Mouse (Mus musculus): ENCODE measurements at regions not wholly inside any gene's neighbourhood (a gene's known extent, or its start where the extent isn't known, plus 50 kb on each side); places are given as distances from the start of the nearest gene placed in this dataset.

DNA sequence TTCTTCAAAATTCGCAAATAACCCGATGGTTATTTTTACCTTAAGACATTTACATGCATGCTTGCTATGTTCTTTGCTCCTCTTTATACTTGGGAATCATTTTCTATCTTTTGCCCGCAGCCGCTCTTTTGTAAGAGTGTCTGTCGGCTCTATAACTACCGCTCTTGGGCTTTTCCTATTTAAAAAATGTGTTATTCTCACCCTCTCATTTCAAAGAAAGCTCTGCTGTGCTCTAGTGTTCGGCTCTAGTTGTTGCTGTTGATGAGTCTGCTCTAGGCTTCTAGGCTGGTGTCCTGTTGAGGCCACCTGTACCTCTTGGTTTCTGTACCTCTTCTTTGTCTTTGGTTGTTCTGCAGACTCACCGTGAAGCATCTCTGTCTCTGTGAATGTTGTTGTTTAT is 343.7 kb downstream of the Foxo1 start:
- Histone ChIP-seq H3K9me3 (no peaks in the 10 kb centered on the region), H3K27ac (no peak overlapping the region), H3K36me3 (replicated peaks) (no peaks in the 10 kb centered on the region), H3K4me3 (no peak overlapping the region), H3K27me3 (ENCODE audit: poor library complexity, severe bottlenecking) (no peaks in the 10 kb centered on the region), H3K4me1 (peaks cover 3% of the 10 kb centered on the region; the same call in 1 of the 2 replicates)
- 92% methylated on average over 8 of the region's 8 CpGs for WGBS
- no peak for DNase-seq (ENCODE audit: extremely low spot score, low spot score)

DNA sequence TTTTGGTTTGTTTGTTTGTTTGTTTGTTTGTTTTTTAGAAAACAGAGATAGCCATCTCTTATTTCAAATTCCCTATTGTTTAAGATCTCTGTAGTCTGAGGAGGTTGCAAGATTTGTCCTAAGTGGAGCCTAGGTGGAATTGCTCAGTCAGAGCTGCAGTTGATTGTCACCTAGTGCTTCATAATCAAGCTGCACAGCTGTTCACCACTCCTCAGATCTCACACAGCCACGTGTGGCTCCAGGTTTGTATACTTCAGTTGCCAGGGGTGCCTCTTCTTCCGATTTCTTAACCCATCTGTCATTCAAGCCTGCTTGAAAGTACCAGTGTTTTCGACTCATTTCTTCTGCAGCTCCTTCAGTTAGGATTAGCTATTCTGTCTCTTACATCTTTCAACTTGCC is 342.3 kb downstream of the Foxo1 start:
- Histone ChIP-seq H3K9me3 (no peaks in the 10 kb centered on the region), H3K36me3 (replicated peaks) (no peaks in the 10 kb centered on the region), H3K4me3 (no peak overlapping the region), H3K4me1 (peaks cover 6% of the 10 kb centered on the region), H3K27me3 (ENCODE audit: poor library complexity, severe bottlenecking) (no peaks in the 10 kb centered on the region), H3K27ac (no peak overlapping the region)
- no peak for DNase-seq (ENCODE audit: extremely low spot score, low spot score)
- 69% methylated on average over 3 of the region's 3 CpGs for WGBS

DNA sequence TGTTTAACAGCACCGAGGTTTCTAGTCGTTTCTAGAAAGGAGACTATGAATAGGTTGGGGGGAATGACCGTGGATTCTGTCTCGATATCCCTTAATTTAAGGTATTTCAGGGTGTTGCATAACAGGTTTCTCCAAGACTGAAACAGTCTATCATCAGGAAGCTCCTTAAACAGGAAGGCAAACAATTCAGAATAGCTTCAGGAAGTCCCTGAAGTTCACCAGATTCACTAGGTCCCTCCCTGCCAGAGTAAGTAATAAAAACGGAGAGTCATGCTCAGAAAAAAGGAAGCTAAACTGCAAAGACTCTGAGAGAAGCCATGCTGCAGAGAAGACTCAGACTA is 339.9 kb downstream of the Foxo1 start:
- 85% methylated on average over 5 of the region's 5 CpGs for WGBS
- H3K27me3 ChIP-seq (ENCODE audit: poor library complexity, severe bottlenecking), result no peaks in the 10 kb centered on the region; the same call in 1 of the 2 replicates
- H3K4me3 ChIP-seq, result no peak overlapping the region
- H3K36me3 ChIP-seq (replicated peaks), result no peaks in the 10 kb centered on the region
- peaks cover 12% of the 10 kb centered on the region for H3K4me1 ChIP-seq
- H3K9me3 ChIP-seq, result no peaks in the 10 kb centered on the region
- no peak overlapping the region for H3K27ac ChIP-seq
- DNase-seq (ENCODE audit: extremely low spot score, low spot score), result no peak

DNA sequence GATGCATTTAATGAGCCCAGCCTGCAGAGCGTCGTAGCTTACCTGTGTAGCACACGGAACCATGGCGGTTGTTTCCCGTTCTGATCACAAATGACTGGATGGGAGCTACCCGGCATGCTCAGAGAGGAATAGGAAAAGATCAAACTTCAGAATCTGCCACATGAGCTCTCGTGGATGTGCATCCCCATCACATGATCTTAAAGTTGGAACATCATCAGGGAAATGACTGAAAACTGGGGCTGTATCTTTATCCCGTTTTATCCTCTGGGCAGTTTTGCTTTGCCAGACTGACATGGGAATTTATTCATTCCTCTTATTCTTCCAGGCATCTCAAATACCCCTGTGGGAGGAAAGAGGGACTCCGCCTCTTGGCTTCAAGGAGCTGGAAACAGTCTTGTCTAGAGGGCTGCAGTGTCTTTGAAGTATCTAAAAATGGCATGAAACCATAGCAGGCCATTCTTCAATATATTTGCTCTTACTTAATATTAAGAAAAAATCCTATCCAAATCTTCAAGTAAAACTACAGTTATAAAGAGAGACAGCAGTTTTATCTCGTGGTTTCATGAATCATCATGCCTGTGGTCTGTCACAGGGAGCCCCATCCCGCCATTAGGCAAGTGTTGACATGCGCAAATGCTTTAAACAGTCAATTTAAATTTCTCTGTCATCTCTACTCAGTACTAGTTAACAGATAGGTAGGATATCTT is 339.4 kb downstream of the Foxo1 start:
- Histone ChIP-seq H3K27ac (no peak overlapping the region), H3K9me3 (no peaks in the 10 kb centered on the region), H3K4me3 (no peak overlapping the region), H3K36me3 (replicated peaks) (no peaks in the 10 kb centered on the region), H3K27me3 (ENCODE audit: poor library complexity, severe bottlenecking) (no peaks in the 10 kb centered on the region; the same call in 1 of the 2 replicates), H3K4me1 (peaks cover 12% of the 10 kb centered on the region)
- 92% methylated on average over 12 of the region's 12 CpGs for WGBS
- no peak for DNase-seq (ENCODE audit: extremely low spot score, low spot score)

DNA sequence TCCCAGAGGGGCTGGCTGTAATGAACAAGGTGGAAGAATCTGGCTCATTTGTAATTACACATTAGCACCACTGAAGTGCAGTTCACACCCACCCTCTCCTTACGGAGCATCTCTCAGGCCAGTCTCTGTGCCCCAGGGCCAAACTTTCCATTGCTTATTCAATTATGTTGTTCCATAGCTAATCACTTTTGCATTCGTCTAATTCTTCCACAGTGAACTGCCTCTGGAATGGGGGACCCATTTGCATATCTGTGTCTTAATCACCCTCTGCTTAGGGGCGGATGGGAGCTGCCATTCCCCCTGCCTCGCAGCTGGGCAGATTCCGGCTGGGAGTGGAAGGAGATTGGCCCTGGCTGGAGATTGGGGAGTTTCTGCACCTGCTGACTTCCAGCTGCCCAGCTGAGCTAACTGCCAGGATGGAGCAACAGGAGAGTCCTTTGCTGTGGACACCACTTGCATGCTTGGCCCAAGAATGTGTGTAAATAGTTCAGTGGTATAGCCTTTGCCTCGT is 337.2 kb downstream of the Foxo1 start:
- WGBS, result 36% methylated on average over 6 of the region's 6 CpGs
- H3K9me3 ChIP-seq, result no peaks in the 10 kb centered on the region
- H3K4me3 ChIP-seq, result no peak overlapping the region
- no peak overlapping the region for H3K27ac ChIP-seq
- DNase-seq (ENCODE audit: extremely low spot score, low spot score), result peak; percentile 16
- H3K4me1 ChIP-seq, result peaks cover 12% of the 10 kb centered on the region
- H3K36me3 ChIP-seq (replicated peaks), result no peaks in the 10 kb centered on the region
- no peaks in the 10 kb centered on the region; the same call in 1 of the 2 replicates for H3K27me3 ChIP-seq (ENCODE audit: poor library complexity, severe bottlenecking)

DNA sequence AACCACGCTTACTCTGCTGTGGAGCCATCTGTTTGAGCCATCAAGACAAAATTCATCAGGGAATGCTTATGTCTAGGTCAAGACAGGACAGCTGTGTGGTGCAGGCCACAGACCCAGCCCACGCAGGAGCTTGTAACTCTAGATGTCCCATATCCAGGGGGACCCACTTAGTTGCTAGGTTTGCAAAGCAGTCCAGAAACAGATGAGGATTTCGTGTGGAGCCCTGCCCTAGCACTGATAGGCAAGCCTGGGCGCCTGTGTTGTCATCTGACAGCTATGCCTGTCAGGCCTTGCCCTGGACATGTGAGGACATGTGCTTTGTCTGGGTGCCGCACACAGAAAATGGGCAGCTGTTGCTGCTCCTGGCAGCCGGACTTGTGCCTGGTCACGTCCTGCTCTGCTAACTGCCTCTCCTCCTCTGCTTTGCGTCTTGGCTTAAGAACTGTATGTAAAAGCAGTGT is 335.1 kb downstream of the Foxo1 start:
- H3K27ac ChIP-seq, result no peak overlapping the region
- peaks cover 12% of the 10 kb centered on the region for H3K4me1 ChIP-seq
- H3K27me3 ChIP-seq (ENCODE audit: poor library complexity, severe bottlenecking), result no peaks in the 10 kb centered on the region; the same call in 1 of the 2 replicates
- 91% methylated on average over 8 of the region's 8 CpGs for WGBS
- H3K36me3 ChIP-seq (replicated peaks), result no peaks in the 10 kb centered on the region
- H3K9me3 ChIP-seq, result no peaks in the 10 kb centered on the region
- DNase-seq (ENCODE audit: extremely low spot score, low spot score), result no peak
- no peak overlapping the region for H3K4me3 ChIP-seq

DNA sequence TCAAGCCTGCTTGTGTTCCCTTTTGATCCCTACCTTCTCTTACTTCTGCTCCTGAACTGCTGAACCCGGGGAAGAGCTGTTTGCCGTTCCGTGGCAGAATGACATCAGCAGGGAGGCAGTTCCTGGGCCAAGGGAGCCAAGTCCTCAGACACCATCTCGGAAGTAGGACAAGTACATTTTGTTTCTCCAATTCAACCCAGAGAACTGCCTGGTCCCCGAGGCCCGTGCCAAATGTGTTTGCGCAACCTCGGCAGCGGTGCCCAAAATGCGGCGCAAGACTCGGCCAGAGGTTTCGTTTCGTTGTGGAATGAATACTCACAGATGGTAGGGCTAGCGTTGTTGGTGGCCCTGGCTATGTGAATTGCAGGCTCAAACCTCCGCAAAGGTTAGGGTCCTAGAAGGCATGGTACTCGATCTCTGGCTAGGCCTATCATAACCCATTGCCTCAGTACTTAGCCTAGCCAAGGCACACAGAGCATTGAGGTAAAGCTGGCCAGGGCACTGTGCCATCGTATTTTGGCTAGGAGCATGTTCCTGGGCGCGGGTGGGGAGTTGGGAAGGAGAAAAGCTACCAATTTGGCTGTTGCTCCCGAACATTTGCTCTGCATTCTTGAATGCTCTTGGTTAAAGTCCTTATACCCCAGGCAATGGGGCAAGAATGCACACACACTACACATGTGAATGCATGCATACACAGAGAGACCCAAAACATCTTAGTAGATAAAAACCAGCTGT is 333.0 kb downstream of the Foxo1 start:
- WGBS, result 92% methylated on average over 21 of the region's 21 CpGs
- peaks cover 12% of the 10 kb centered on the region for H3K4me1 ChIP-seq
- no peak for DNase-seq (ENCODE audit: extremely low spot score, low spot score)
- H3K4me3 ChIP-seq, result no peak overlapping the region
- no peaks in the 10 kb centered on the region for H3K36me3 ChIP-seq (replicated peaks)
- no peak overlapping the region for H3K27ac ChIP-seq
- no peaks in the 10 kb centered on the region; the same call in 1 of the 2 replicates for H3K27me3 ChIP-seq (ENCODE audit: poor library complexity, severe bottlenecking)
- no peaks in the 10 kb centered on the region for H3K9me3 ChIP-seq

DNA sequence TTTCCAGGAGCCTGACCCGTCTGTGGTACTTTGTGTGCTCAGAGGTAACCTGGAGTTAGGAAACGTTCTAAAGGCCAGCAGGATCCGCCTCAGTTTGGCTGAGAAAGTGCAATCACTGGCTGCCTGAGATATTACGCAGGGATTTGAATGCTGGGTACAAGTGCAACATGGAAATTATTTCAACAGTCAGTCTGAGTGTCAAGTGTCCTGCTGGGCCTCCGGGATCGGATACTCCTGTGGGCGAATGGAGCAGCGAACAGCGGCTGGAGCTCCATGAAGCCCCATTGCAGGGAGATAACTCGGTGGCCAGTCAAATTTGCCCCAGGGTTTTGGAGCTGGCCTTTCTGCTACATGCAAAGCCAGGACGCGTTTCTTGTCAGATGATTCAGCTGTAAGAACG is 332.4 kb downstream of the Foxo1 start:
- WGBS, result 88% methylated on average over 13 of the region's 13 CpGs

DNA sequence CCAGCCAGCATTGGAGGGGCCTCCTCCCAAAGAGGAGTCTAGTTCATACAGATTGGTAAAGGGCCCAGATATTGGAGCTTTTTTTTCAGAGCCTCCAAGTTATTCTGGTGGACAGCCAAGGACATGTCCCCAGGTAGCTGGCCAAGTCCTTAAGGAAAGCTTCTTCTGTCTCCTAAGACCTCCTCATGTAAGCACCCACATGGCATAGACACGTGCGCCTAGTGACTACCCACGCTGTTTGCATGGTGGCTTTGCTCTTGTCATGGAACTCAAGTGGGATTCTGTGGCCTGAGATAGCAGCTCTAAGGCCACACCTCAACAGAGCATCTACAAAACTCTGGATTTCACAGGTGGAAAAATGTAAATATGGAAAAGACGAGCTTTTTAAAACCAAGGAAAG is 332.0 kb downstream of the Foxo1 start:
- H3K4me1 ChIP-seq, result peaks cover 6% of the 10 kb centered on the region
- no peak overlapping the region for H3K4me3 ChIP-seq
- no peaks in the 10 kb centered on the region for H3K36me3 ChIP-seq (replicated peaks)
- no peaks in the 10 kb centered on the region for H3K27me3 ChIP-seq (ENCODE audit: poor library complexity, severe bottlenecking)
- WGBS, result 90% methylated on average over 4 of the region's 4 CpGs
- no peak overlapping the region for H3K27ac ChIP-seq
- H3K9me3 ChIP-seq, result no peaks in the 10 kb centered on the region
- no peak for DNase-seq (ENCODE audit: extremely low spot score, low spot score)

More for the DNA sequence above, 332.4 kb downstream of the Foxo1 start:
- H3K27me3 ChIP-seq (ENCODE audit: poor library complexity, severe bottlenecking), result no peaks in the 10 kb centered on the region; the same call in 1 of the 2 replicates
- no peak overlapping the region for H3K4me3 ChIP-seq
- no peaks in the 10 kb centered on the region for H3K9me3 ChIP-seq
- H3K27ac ChIP-seq, result no peak overlapping the region
- no peak for DNase-seq (ENCODE audit: extremely low spot score, low spot score)
- H3K36me3 ChIP-seq (replicated peaks), result no peaks in the 10 kb centered on the region
- peaks cover 11% of the 10 kb centered on the region for H3K4me1 ChIP-seq

DNA sequence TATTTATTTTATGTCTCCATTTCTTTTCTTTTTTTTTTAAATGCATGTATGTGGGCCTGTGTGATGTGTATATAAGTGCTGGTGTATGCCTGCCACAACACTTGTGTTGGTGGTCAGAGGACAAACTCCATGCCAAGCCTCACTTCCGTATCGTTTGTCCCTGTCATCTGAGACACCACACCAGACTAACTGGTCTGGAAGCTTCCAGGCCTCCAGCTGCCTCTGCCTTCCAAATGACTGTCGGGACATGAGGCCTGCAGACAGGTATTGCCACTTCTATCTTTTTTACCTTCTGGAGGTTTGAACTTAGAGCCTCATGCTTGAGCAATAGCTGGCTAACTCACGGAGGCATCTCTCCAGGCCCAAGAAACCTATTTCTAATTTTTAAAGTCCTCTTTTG is 318.3 kb downstream of the Foxo1 start:
- Histone ChIP-seq H3K4me3 (no peak overlapping the region), H3K36me3 (replicated peaks) (no peaks in the 10 kb centered on the region), H3K4me1 (no peaks in the 10 kb centered on the region), H3K9me3 (no peaks in the 10 kb centered on the region), H3K27ac (no peak overlapping the region), H3K27me3 (ENCODE audit: poor library complexity, severe bottlenecking) (no peaks in the 10 kb centered on the region)
- no peak for DNase-seq (ENCODE audit: extremely low spot score, low spot score)
- 90% methylated on average over 4 of the region's 4 CpGs for WGBS

DNA sequence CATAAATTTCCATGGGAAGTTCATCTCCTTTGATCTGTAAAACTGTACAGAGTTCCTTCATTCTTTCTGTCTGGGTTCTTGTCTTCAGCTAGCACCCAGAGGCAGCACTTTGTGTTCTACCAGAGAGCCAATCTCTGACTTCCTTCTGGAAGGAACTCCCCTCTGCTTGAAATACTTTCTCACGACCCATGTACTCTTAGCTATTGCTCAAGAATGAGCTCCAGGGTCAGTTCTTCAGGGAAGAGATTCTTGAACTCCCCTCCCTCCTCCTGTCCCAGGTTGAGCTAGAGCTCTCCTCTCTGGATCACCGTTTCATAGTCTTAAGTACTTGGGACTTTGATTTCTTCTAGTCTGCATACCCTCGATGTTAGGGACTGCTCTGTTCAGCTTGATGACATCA is 311.8 kb downstream of the Foxo1 start:
- Histone ChIP-seq H3K36me3 (replicated peaks) (no peaks in the 10 kb centered on the region), H3K27me3 (ENCODE audit: poor library complexity, severe bottlenecking) (no peaks in the 10 kb centered on the region)
- 85% methylated on average over 3 of the region's 3 CpGs for WGBS

DNA sequence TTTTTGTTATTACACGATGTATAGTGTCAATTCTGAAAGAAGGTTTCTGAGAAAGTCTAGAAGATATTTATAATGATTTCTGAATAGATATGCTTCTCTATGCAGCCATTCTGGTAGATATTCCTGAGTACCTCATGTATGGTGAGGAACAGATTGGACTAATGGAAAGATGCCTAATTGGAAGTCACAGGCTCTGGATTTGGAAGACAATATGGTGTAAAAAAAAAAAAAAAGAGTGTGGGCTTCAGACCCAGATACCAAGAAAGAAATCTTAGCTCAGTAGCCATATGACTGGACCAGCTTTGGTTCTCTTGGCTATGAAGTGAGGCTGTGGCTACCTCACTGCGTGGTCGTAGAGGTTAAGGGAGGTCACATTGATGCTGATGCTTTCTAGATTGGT is 311.0 kb downstream of the Foxo1 start:
- Histone ChIP-seq H3K27me3 (ENCODE audit: poor library complexity, severe bottlenecking) (no peaks in the 10 kb centered on the region), H3K9me3 (no peaks in the 10 kb centered on the region), H3K36me3 (replicated peaks) (no peaks in the 10 kb centered on the region), H3K4me3 (no peak overlapping the region), H3K4me1 (no peaks in the 10 kb centered on the region), H3K27ac (no peak overlapping the region)
- no peak for DNase-seq (ENCODE audit: extremely low spot score, low spot score)
- 97% methylated on average over 3 of the region's 3 CpGs for WGBS

More for the DNA sequence above, 311.8 kb downstream of the Foxo1 start:
- H3K9me3 ChIP-seq, result no peaks in the 10 kb centered on the region
- H3K4me1 ChIP-seq, result no peaks in the 10 kb centered on the region
- H3K4me3 ChIP-seq, result no peak overlapping the region
- DNase-seq (ENCODE audit: extremely low spot score, low spot score), result no peak
- no peak overlapping the region for H3K27ac ChIP-seq

DNA sequence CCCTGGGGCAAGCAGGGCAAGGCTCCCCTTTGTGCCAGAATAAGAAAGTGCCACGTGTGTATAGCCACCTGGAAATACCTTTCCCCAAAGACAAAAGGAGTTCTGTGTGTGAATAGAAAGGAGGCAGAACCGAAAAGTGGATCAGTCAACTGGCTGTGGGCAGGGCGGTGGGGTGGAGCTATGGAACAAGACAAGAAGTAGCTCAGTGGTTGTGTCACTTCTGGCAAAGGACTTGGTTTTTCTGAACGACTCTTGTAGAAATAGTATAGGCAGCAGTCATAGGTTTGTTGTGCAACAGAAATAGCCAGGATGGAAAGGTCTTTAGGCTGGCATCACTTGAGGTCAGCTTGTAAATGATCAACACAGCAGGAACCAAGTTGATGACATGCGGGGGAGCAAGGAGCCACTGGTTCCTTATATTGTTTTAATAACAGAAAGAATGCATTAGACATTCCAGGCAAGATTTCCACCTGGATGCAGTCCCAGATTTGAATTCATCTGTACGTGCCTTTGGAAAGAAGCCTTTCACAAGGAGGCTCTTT is 308.6 kb downstream of the Foxo1 start:
- Histone ChIP-seq H3K36me3 (replicated peaks) (no peaks in the 10 kb centered on the region), H3K27ac (no peak overlapping the region), H3K9me3 (no peaks in the 10 kb centered on the region), H3K4me1 (no peaks in the 10 kb centered on the region), H3K27me3 (ENCODE audit: poor library complexity, severe bottlenecking) (no peaks in the 10 kb centered on the region), H3K4me3 (no peak overlapping the region)
- WGBS, result 67% methylated on average over 6 of the region's 6 CpGs
- no peak for DNase-seq (ENCODE audit: extremely low spot score, low spot score)
